Mouse (Mus musculus) neural tube, embryonic 13.5 days (tissue): ENCODE measurements around the gene Erbb4. TPM values are rescaled to one million over a fixed set of nuclear protein-coding genes. Genes with fewer than 3 reads are reported as not detected.

Experiments used
- ATAC-seq: fragments of 200-750 bp; cut with Nextera tagmentation; 2 replicates; pipeline ENCODE4 v1.8.0; 2017; ENCODE audit warnings: low read depth, mild to moderate bottlenecking, moderate TSS enrichment, moderate library complexity
- H3K27ac ChIP-seq: fragments of 300-500 bp; sonication (generic); replicated peaks from 2 replicates; pipeline ENCODE4 v1.5.1; 2015; ENCODE audit warnings: moderate library complexity, mild to moderate bottlenecking, inconsistent platforms
- H3K27me3 ChIP-seq: fragments of 300-500 bp; sonication (generic); 2 replicates; pipeline ENCODE4 v1.6.1; 2015; ENCODE audit warnings: mild to moderate bottlenecking, inconsistent platforms
- H3K36me3 ChIP-seq: fragments of 300-500 bp; sonication (generic); 2 replicates; pipeline ENCODE4 v1.6.1; 2015; ENCODE audit warnings: mild to moderate bottlenecking, inconsistent platforms
- H3K4me1 ChIP-seq: fragments of 300-500 bp; sonication (generic); replicated peaks from 2 replicates; pipeline ENCODE4 v1.6.1; 2015; ENCODE audit warnings: inconsistent platforms
- H3K4me2 ChIP-seq: fragments of 300-500 bp; sonication (generic); 2 replicates; pipeline ENCODE4 v1.6.1; 2015; ENCODE audit warnings: inconsistent platforms, mild to moderate bottlenecking, moderate library complexity
- H3K4me3 ChIP-seq: fragments of 300-500 bp; sonication (generic); 2 replicates; pipeline ENCODE4 v1.5.1; 2015; ENCODE audit warnings: mild to moderate bottlenecking, inconsistent platforms
- H3K9ac ChIP-seq: fragments of 300-500 bp; sonication (generic); 2 replicates; pipeline ENCODE4 v1.6.1; 2015; ENCODE audit warnings: moderate library complexity, mild to moderate bottlenecking, inconsistent platforms
- H3K9me3 ChIP-seq: fragments of 300-500 bp; sonication (generic); 2 replicates; pipeline ENCODE4 v1.6.1; 2016; ENCODE audit warnings: inconsistent platforms
- WGBS: fragments of 180-500 bp; shearing (Covaris S2); methylation state at CpG from one replicate; pipeline ENCODE4 v1.1.7; 2015; 5-methylcytosine and 5-hydroxymethylcytosine counted together
- polyA plus RNA-seq: library from polyadenylated mRNA; unstranded; fragments of >200 nt; fragmentation: Nextera tagmentation; extraction: Ambion mirVana; gene quantifications from 2 replicates; pipeline ENCODE4 v1.2.1, GENCODE M21; 2015

Erbb4 gene
- polyA plus RNA-seq, 1 experiment from 2014 or later: 13.6 TPM

DNA sequence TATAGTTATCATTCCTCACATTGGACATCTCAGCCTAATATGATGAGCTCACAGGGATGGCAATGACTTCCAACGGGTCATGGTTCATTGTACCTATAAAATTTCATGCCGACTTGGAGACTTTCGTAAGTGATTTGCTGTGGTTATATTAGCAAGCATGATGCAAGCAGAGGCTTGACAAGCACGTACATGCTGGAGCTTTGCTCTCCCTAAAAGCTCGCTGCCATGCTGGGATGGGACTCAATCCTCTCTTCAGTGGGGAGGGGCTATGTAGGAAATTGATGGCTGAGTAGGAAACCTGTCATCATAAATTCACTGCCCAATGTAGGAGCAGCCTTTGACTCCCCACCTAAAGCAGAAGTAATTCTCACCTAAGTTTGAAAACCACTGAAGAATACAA, 992.1 kb downstream of the Erbb4 start:
- H3K27ac ChIP-seq: no peak overlapping the region

DNA sequence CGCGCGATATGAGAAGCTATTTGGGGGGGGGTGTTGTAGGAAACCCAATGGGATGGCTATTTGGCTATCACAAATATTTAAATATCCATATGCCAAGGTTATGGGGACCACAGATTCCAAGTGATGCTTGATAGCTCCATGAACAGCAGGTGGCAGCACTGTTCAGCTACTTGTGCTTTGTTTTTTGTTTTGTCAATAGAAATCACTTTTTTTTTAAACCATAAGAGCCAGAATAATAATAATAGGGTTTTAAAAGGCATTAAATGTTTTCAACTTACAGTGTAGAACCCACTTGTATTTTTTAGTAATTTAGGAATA, 1001.4 kb downstream of the Erbb4 start:
- Histone ChIP-seq H3K27me3 (no peaks in the 10 kb centered on the region), H3K4me3 (no peak overlapping the region), H3K36me3 (no peaks in the 10 kb centered on the region), H3K9me3 (no peaks in the 10 kb centered on the region), H3K27ac (no peak overlapping the region), H3K4me1 (peaks cover 6% of the 10 kb centered on the region; the same call in 1 of the 2 replicates), H3K9ac (no peak overlapping the region), H3K4me2 (no peak overlapping the region)
- WGBS: 58% methylated on average over 3 of the region's 3 CpGs
- no peak for ATAC-seq

More for the DNA sequence above, 992.1 kb downstream of the Erbb4 start:
- ATAC-seq: no peak
- H3K4me1 ChIP-seq: peaks cover 9% of the 10 kb centered on the region
- H3K9ac ChIP-seq: no peak overlapping the region
- 72% methylated on average over 5 of the region's 5 CpGs for WGBS
- H3K9me3 ChIP-seq: no peaks in the 10 kb centered on the region
- H3K4me3 ChIP-seq: no peak overlapping the region
- H3K4me2 ChIP-seq: no peak overlapping the region
- no peaks in the 10 kb centered on the region for H3K27me3 ChIP-seq
- H3K36me3 ChIP-seq: no peaks in the 10 kb centered on the region

DNA sequence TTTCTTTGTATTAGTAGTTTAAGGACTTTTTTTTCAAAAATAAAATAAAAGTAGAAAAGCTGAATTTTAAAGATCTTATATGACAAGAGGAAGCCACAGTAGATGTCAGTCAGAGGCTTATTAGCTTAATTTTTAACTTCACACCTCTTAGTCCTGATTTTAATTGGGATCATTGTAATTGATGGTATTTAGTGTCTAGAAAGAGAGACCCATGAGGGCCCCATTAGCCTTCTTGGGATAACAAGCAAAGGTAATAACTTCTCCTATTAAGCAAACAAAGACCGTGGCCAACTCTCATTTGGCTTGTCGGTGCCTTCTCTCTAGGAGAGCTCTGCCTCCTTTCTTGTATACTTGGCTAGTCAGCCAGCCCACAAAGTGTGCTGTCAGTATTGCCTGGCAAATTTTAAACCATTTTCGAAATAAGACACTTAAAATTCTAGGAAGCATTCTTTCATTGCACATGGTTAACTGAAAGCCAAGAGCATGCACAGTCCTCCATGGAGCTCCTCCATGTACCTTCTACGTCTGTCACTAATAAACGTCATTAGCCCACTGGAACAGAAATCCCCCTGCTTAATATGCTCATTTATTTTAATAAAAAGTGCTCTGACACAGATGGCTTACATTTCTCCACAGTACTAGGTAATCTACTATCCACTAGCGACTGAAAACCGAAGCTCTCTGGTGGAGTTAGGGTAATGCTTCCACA, 1001.9 kb downstream of the Erbb4 start:
- no peaks in the 10 kb centered on the region for H3K36me3 ChIP-seq
- no peak overlapping the region for H3K4me2 ChIP-seq
- no peak overlapping the region for H3K4me3 ChIP-seq
- WGBS: 39% methylated on average over 7 of the region's 7 CpGs
- no peaks in the 10 kb centered on the region for H3K9me3 ChIP-seq
- ATAC-seq: 0 out of 2 replicates have a peak, but pooled peaks have one; percentile 27
- peaks cover 6% of the 10 kb centered on the region; the same call in 1 of the 2 replicates for H3K4me1 ChIP-seq
- no peak overlapping the region for H3K9ac ChIP-seq
- H3K27me3 ChIP-seq: no peaks in the 10 kb centered on the region
- no peak overlapping the region for H3K27ac ChIP-seq

DNA sequence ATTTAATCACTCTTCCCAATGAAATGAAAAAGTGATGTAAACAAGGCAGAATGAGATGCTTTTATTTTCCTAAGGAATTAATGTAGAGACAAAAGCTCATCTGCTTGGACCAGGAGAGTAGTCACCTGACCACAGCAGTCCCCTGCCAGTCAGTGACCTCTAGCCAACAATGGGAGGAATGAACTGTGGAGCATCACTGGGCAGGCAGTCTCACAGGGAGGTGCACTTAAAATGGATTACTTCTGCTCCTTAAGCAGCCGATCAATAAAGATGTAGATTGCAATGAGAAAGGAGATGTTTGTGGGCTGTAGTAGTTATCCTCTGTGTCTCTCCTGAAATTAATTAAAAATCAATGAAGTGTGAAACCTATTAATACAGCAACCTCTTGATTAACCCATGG, 1018.2 kb downstream of the Erbb4 start:
- peak; percentile 19; the same call in 1 of the 2 replicates for ATAC-seq
- H3K4me3 ChIP-seq: no peak overlapping the region

DNA sequence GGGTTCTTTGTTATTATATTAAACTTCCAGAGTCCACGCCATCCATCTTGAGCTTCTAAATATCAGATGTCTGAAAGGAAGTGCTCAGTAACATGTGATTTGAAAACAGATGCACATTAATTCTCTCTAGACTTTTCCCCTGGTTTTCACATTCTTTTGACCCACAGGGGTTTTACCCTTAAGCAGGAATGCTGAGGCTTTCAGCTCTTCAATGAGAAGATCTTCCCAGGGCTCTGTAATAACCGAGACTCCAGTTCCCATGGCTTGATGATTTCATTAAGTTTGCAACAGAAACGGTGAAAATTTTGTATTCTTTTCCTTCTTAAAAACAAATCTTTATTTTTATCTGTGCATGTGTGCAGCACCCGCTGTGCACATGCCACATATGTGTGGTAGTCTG, 1051.4 kb downstream of the Erbb4 start:
- Histone ChIP-seq H3K27me3 (no peaks in the 10 kb centered on the region), H3K36me3 (no peaks in the 10 kb centered on the region), H3K27ac (no peak overlapping the region), H3K4me1 (no peaks in the 10 kb centered on the region), H3K9me3 (no peaks in the 10 kb centered on the region), H3K4me2 (no peak overlapping the region), H3K4me3 (no peak overlapping the region), H3K9ac (no peak overlapping the region)
- WGBS: 76% methylated on average over 4 of the region's 4 CpGs
- ATAC-seq: no peak

More for the DNA sequence above, 1018.2 kb downstream of the Erbb4 start:
- Histone ChIP-seq H3K27me3 (no peaks in the 10 kb centered on the region), H3K9ac (no peak overlapping the region), H3K4me2 (no peak overlapping the region), H3K4me1 (no peaks in the 10 kb centered on the region), H3K9me3 (no peaks in the 10 kb centered on the region), H3K36me3 (no peaks in the 10 kb centered on the region), H3K27ac (no peak overlapping the region)
- 63% methylated on average over 1 of the region's 1 CpGs for WGBS

DNA sequence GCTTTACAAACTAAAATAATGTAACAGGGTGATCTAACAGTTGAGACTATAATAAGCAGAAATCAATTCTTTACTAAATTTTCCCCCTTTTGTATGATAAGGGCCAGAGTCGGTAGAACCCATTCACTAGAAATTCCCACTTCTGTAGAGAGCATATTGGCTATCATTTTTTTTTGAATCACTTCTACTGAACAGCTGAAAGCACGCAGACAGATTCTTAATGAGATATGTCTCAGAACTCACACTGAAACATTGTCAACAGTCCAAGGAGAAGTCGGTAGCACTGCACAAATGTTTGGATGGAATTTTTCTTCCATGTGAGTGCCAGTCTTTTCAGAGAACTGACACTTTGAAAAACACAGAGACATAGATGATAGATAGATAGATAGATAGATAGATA, 1053.1 kb downstream of the Erbb4 start:
- H3K27ac ChIP-seq: no peak overlapping the region
- 84% methylated on average over 3 of the region's 3 CpGs for WGBS
- no peak overlapping the region for H3K9ac ChIP-seq
- H3K9me3 ChIP-seq: no peaks in the 10 kb centered on the region
- 0 out of 2 replicates have a peak, but pooled peaks cover 2% of the 10 kb centered on the region for H3K4me1 ChIP-seq
- H3K27me3 ChIP-seq: no peaks in the 10 kb centered on the region
- H3K4me2 ChIP-seq: no peak overlapping the region
- ATAC-seq: no peak
- H3K36me3 ChIP-seq: no peaks in the 10 kb centered on the region
- H3K4me3 ChIP-seq: no peak overlapping the region

DNA sequence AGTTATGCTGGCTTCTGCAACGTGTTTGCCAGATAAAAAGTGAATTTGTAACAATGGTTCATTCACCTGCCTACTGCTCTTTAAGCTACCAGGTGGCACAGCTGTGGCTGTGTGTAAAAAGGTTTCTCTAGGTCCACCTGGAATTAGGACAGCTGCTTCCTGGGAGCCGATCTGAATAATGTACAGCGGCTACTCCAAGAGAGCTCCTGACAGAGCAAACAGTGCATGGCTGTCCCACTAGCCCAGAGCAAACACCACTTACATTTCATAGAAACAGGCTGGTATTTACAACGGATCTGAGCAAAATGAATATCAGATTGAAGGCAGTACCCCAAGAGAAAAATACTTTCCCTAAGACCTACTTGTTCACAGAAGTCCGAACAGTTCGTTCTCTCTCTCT, 1058.0 kb downstream of the Erbb4 start:
- H3K36me3 ChIP-seq: no peaks in the 10 kb centered on the region
- H3K4me2 ChIP-seq: no peak overlapping the region
- no peak for ATAC-seq
- H3K27ac ChIP-seq: 0 out of 2 replicates have a peak overlapping the region, but pooled peaks have one; percentile 7
- H3K9me3 ChIP-seq: no peaks in the 10 kb centered on the region
- no peak overlapping the region for H3K9ac ChIP-seq
- H3K27me3 ChIP-seq: no peaks in the 10 kb centered on the region
- WGBS: 62% methylated on average over 6 of the region's 6 CpGs
- no peak overlapping the region for H3K4me3 ChIP-seq
- peaks cover 21% of the 10 kb centered on the region for H3K4me1 ChIP-seq

DNA sequence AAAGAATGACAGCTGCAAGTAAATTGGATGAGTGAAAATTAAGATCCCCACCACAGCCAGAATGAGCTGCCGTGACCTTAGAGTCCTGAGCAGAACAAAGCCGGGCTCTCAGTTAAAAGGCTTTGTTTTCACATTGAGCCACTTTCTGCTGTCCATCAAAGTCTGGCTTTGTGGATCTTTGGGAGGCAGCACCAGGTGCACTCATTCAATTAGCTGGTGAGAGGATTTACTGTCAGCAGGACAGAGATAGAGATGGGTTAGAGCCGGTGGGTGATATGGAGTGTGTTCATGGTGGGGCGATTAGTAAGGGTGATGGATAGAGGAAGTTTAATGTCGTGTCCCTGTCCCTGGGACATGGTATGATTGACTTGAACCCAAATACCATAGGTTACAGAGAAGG, 1060.7 kb downstream of the Erbb4 start:
- H3K9me3 ChIP-seq: no peaks in the 10 kb centered on the region
- WGBS: 2% methylated on average over 5 of the region's 5 CpGs
- H3K27me3 ChIP-seq: no peaks in the 10 kb centered on the region
- peak overlapping the region; percentile 49 for H3K4me2 ChIP-seq
- ATAC-seq: peak; percentile 84
- H3K36me3 ChIP-seq: no peaks in the 10 kb centered on the region
- peak overlapping the region; percentile 34 for H3K4me3 ChIP-seq
- peaks cover 21% of the 10 kb centered on the region for H3K4me1 ChIP-seq
- peak overlapping the region; percentile 2; the same call in 1 of the 2 replicates for H3K9ac ChIP-seq
- H3K27ac ChIP-seq: peak overlapping the region; percentile 47; the same call in 1 of the 2 replicates

DNA sequence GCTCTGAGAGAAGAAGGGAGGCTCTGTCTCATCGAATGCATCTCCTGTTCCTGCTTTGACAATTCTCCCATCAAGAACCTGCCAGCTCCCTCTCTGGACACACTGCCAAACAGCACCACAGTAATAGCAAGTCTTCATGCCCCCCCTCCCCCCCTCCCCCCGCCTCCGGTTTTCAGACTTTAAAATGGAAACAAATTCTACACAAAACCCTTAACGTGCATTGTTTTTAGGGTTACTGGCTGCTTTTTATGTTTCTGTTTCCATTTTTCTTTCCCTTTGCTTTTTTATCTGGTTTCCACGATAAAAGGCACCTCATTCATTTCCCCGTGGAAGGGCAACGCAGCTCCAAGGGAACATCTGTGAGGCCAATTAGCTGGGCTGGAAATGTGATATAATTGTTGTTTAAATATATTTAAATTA, 1061.3 kb downstream of the Erbb4 start:
- ATAC-seq: peak; percentile 83
- peak overlapping the region; percentile 50; the same call in 1 of the 2 replicates for H3K9ac ChIP-seq
- H3K4me2 ChIP-seq: peak overlapping the region; percentile 49
- 3% methylated on average over 7 of the region's 7 CpGs for WGBS
- H3K27ac ChIP-seq: peak overlapping the region; percentile 47; the same call in 1 of the 2 replicates
- no peaks in the 10 kb centered on the region for H3K36me3 ChIP-seq
- no peaks in the 10 kb centered on the region for H3K9me3 ChIP-seq
- H3K27me3 ChIP-seq: no peaks in the 10 kb centered on the region
- H3K4me3 ChIP-seq: peak overlapping the region; percentile 34
- peaks cover 21% of the 10 kb centered on the region for H3K4me1 ChIP-seq

DNA sequence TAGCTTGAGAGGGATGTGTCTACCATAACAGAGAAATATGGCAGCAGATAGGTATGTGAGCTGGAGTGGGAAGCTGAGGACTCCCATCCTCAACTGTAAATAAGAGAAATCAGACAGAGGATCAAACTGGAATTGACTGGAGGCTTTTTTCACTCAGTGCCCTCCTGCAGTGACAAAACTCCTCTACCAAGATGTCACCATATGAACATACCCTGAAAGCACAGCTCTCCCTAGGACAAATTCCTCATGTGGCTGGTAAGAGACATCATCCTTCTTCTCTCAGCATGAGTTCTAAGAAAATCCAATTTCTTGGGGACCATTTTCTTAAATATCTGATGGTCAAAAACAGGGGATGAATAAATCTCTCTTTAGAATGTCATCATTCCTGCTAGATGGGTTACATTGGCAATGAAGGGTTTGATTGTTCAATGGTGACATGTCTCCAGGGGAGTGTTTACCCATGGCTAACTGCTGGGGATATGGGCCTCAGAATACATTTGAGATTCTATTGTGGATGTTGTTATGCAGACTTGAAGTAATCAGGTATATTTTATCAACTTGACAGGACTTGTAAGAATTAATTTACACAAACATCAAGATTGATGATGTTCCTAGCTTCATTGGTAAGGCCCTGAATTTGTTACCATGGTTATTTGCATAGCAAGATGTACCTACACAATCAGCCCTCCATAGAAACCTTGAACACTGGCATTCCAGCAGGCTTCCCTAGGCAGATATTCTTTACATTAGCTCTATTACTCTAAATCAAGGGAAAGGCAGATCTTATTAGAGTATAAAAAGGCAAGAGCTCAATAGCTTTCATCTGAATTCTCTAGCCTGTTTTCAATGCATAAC, 1083.5 kb downstream of the Erbb4 start:
- H3K4me3 ChIP-seq: no peak overlapping the region
- no peaks in the 10 kb centered on the region for H3K27me3 ChIP-seq
- H3K4me1 ChIP-seq: no peaks in the 10 kb centered on the region
- ATAC-seq: no peak
- no peak overlapping the region for H3K27ac ChIP-seq
- no peaks in the 10 kb centered on the region for H3K9me3 ChIP-seq
- no peak overlapping the region for H3K4me2 ChIP-seq
- no peaks in the 10 kb centered on the region for H3K36me3 ChIP-seq
- no peak overlapping the region for H3K9ac ChIP-seq

DNA sequence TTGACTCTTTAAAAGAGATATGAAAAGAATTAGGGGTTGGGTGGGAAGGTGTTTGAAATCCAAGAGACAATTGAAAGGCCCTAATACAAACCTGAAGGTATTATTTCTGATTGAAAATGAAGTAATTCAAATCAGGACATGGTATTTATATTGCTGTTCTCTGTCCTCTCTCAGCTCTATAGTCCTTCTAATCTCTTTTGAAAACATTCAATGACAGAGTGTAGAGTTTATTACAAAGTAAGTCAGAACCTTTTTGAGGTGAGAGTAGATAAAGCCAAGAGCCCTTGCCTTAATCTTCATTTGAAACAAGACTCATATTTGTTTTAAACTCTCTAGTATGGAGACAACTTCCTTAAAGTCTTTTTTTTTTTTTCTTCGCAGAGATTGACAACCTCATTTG, 1087.8 kb downstream of the Erbb4 start:
- no peaks in the 10 kb centered on the region for H3K36me3 ChIP-seq
- H3K27ac ChIP-seq: no peak overlapping the region
- no peaks in the 10 kb centered on the region for H3K4me1 ChIP-seq
- H3K4me2 ChIP-seq: no peak overlapping the region
- no peak for ATAC-seq
- no peaks in the 10 kb centered on the region for H3K9me3 ChIP-seq
- H3K9ac ChIP-seq: no peak overlapping the region
- WGBS: 85% methylated on average over 1 of the region's 1 CpGs
- no peaks in the 10 kb centered on the region for H3K27me3 ChIP-seq
- no peak overlapping the region for H3K4me3 ChIP-seq

DNA sequence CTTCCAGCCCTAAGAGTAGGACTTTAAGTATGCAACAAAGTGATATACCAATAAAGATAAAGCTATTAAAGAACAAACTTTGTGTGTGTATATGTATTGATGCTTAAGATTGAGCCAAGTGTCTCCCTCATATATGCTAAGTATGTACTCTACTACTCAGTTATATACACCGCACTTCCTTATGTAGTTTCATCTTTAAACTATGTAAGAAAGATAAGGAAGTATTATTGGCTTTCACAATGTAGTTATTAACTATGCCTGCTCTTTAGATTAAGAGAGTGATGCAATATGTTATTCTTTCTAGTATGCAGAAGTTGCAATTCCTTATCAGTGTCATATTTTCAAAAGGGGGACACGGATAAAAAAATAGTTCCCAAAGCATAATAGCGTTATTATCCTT, 1088.2 kb downstream of the Erbb4 start:
- Histone ChIP-seq H3K9me3 (no peaks in the 10 kb centered on the region), H3K4me2 (no peak overlapping the region), H3K27ac (no peak overlapping the region), H3K36me3 (no peaks in the 10 kb centered on the region), H3K4me1 (no peaks in the 10 kb centered on the region), H3K9ac (no peak overlapping the region), H3K27me3 (no peaks in the 10 kb centered on the region), H3K4me3 (no peak overlapping the region)
- ATAC-seq: no peak
- 95% methylated on average over 3 of the region's 3 CpGs for WGBS
